Mouse (Mus musculus) olfactory bulb, adult 2 months (tissue): ENCODE results near the gene Gm525.

Experiments
- CTCF ChIP-seq: fragments of 200-500 bp; IDR thresholded peaks from 2 replicates; pipeline ENCODE4 v1.5.1; 2012; ENCODE audit warnings: low read depth, mild to moderate bottlenecking, low read length, moderate library complexity; ENCODE audit not compliant: insufficient read depth
- POLR2A ChIP-seq: fragments of 200-500 bp; IDR thresholded peaks from 2 replicates; pipeline ENCODE4 v1.6.1; 2012; ENCODE audit warnings: mild to moderate bottlenecking, low read depth, low read length, moderate library complexity; ENCODE audit not compliant: insufficient read depth

GRCm38 (mm10) chr11:89067871-89068490 is 5.7 kb upstream of the Gm525 start:
- TF ChIP-seq POLR2A (no peak), CTCF (no peak)
